ENCODE assay signal across 7 mouse cellular contexts in the genomic region with DNA sequence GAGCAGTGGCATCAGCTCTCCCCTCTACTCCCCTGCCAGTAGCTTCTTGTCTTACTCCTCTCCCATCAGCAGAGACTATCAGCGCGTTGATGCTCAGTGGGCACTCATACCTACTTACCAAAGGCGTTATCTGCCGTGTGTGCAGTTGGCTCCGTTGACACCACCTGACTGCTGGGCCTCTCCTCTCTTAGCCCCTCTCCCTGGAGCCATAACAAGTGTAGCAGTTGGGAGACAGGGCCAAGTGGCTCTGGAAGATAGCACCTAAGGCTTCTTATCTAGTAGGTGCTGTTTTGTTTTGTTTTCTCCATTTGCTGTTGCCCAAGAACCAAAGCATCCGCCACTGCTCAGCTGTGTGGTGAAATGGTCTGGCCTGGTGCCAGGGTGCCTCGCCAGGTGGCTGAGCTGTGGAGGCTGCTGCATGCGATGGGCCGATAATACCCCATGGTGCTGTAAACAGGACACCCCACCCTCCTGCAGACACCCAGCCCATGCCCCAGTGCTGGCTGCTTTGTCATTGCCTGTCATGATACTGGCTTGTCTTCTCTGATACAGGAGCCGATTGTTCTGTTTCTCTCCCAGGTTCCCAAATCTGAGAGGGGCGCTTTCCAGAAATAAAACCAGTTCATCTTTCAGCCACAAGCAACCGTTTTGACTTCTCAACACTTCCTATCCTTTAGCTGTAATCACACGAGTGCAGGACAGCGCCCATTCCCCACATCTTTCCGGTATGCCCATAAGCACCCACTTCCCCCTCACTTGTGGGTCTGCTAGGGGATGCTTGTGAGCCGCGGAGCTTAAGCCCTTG. TPM values are rescaled to one million over a fixed set of nuclear protein-coding genes. Genes with fewer than 3 reads are reported as not detected.
DNase-seq lines count a peak whose midpoint lies in the region; ATAC-seq lines count a peak whose summit lies in the region.

No protein-coding gene starts in this region.

- no peak overlapping the region for H3K9ac ChIP-seq in neural tube, embryonic 13.5 days
- H3K9ac ChIP-seq in neural tube, embryonic 15.5 days (replicated peaks): no peak overlapping the region

- ATAC-seq in neural tube, embryonic 13.5 days (ENCODE audit: low read depth): peak; percentile 75
- ATAC-seq in neural tube, embryonic 15.5 days (ENCODE audit: low FRiP score): no peak
- peak; percentile 62 for ATAC-seq in megakaryocyte, adult 5-6 weeks (ENCODE audit: poor library complexity, severe bottlenecking)

- peaks cover 15% of the 10 kb centered on the region for H3K4me1 ChIP-seq in neural tube, embryonic 13.5 days (replicated peaks)
- H3K4me1 ChIP-seq in neural tube, embryonic 15.5 days: peaks cover 16% of the 10 kb centered on the region

- peak overlapping the region; percentile 55 for H3K27ac ChIP-seq in neural tube, embryonic 13.5 days (replicated peaks)
- no peak overlapping the region for H3K27ac ChIP-seq in neural tube, embryonic 15.5 days (replicated peaks)

- H3K27me3 ChIP-seq in neural tube, embryonic 13.5 days: no peaks in the 10 kb centered on the region
- H3K27me3 ChIP-seq in neural tube, embryonic 15.5 days (replicated peaks): no peaks in the 10 kb centered on the region

- peak; percentile 53 for DNase-seq in adrenal gland, postnatal 25 days
- DNase-seq in gastrocnemius, adult 8-10 months (ENCODE audit: low spot score in 2 of 2): peak; percentile 24 to 47
- DNase-seq in kidney, adult 9 months: peak; percentile 38
- DNase-seq in thymus, adult 18-20 months: peak; percentile 92 to 94

- H3K4me3 ChIP-seq in neural tube, embryonic 13.5 days: no peak overlapping the region
- no peak overlapping the region for H3K4me3 ChIP-seq in neural tube, embryonic 15.5 days (replicated peaks)

- no peaks in the 10 kb centered on the region for H3K36me3 ChIP-seq in neural tube, embryonic 13.5 days
- H3K36me3 ChIP-seq in neural tube, embryonic 15.5 days: no peaks in the 10 kb centered on the region

- H3K9me3 ChIP-seq in neural tube, embryonic 13.5 days: no peaks in the 10 kb centered on the region
- H3K9me3 ChIP-seq in neural tube, embryonic 15.5 days (replicated peaks): no peaks in the 10 kb centered on the region

- H3K4me2 ChIP-seq in neural tube, embryonic 13.5 days: no peak overlapping the region
- no peak overlapping the region for H3K4me2 ChIP-seq in neural tube, embryonic 15.5 days

- 73% methylated on average over 17 of the region's 17 CpGs for WGBS in neural tube, embryonic 13.5 days
- 68% methylated on average over 17 of the region's 17 CpGs for WGBS in neural tube, embryonic 15.5 days

RNA-seq across cellular contexts. Expression of gene Fam117a, which starts 19.9 kb away (rescaled TPM):
- polyA plus RNA-seq in neural tube, embryonic 13.5 days (2015; fragmentation: Nextera tagmentation; extraction: Ambion mirVana): 3.2 and 3.7 TPM in 2 replicates
- polyA plus RNA-seq in neural tube, embryonic 15.5 days (2015; fragmentation: Nextera tagmentation; extraction: Ambion mirVana): 2.4 and 4.3 TPM in 2 replicates
- 13.7 and 13.8 TPM in 2 replicates for total RNA-seq in adrenal gland, postnatal 25 days (2021)
- 1 to 10 TPM; 1.4 to 2.6 (median 2.5) TPM for total RNA-seq in gastrocnemius, adult 8-10 months (2022)
- 62.5 and 73.3 TPM in 2 replicates for total RNA-seq in megakaryocyte, adult 5-6 weeks (2015)
- total RNA-seq in megakaryocyte, adult 5-6 weeks (2017): 63.5 and 72.2 TPM in 2 replicates

RNA-seq across cellular contexts. Expression of gene Slc35b1, which starts 27.8 kb away (rescaled TPM):
- 138 and 139 TPM in 2 replicates for polyA plus RNA-seq in neural tube, embryonic 13.5 days (2015; fragmentation: Nextera tagmentation; extraction: Ambion mirVana)
- 129 and 144 TPM in 2 replicates for polyA plus RNA-seq in neural tube, embryonic 15.5 days (2015; fragmentation: Nextera tagmentation; extraction: Ambion mirVana)
- 51.8 and 53.9 TPM in 2 replicates for total RNA-seq in adrenal gland, postnatal 25 days (2021)
- total RNA-seq in gastrocnemius, adult 8-10 months (2022): 10 to 100 TPM; 49.1 to 55.1 (median 51.9) TPM
- 44.9 and 59.7 TPM in 2 replicates for total RNA-seq in megakaryocyte, adult 5-6 weeks (2015)
- 59.2 and 62.2 TPM in 2 replicates for total RNA-seq in megakaryocyte, adult 5-6 weeks (2017)

RNA-seq across cellular contexts. Expression of gene Kat7, which starts 46.6 kb away (rescaled TPM):
- polyA plus RNA-seq in neural tube, embryonic 13.5 days (2015; fragmentation: Nextera tagmentation; extraction: Ambion mirVana): 58.3 and 60.7 TPM in 2 replicates
- polyA plus RNA-seq in neural tube, embryonic 15.5 days (2015; fragmentation: Nextera tagmentation; extraction: Ambion mirVana): 56.8 and 63.6 TPM in 2 replicates
- total RNA-seq in adrenal gland, postnatal 25 days (2021): 51.7 and 58.0 TPM in 2 replicates
- total RNA-seq in gastrocnemius, adult 8-10 months (2022): 10 to 100 TPM; 19.8 to 28.9 (median 24.2) TPM
- total RNA-seq in megakaryocyte, adult 5-6 weeks (2015): 78.8 and 84.7 TPM in 2 replicates
- 65.1 and 69.1 TPM in 2 replicates for total RNA-seq in megakaryocyte, adult 5-6 weeks (2017)

RNA-seq across cellular contexts. Expression of gene Spop, which starts 57.2 kb away (rescaled TPM):
- 201 and 211 TPM in 2 replicates for polyA plus RNA-seq in neural tube, embryonic 13.5 days (2015; fragmentation: Nextera tagmentation; extraction: Ambion mirVana)
- polyA plus RNA-seq in neural tube, embryonic 15.5 days (2015; fragmentation: Nextera tagmentation; extraction: Ambion mirVana): 224 and 233 TPM in 2 replicates
- total RNA-seq in adrenal gland, postnatal 25 days (2021): 131 and 144 TPM in 2 replicates
- 100 to 1,000 TPM; 183 to 223 (median 204) TPM for total RNA-seq in gastrocnemius, adult 8-10 months (2022)
- 102 and 112 TPM in 2 replicates for total RNA-seq in megakaryocyte, adult 5-6 weeks (2015)
- total RNA-seq in megakaryocyte, adult 5-6 weeks (2017): 76.1 and 83.3 TPM in 2 replicates

Comparison
In these comparisons a context has a peak if more than half of its experiments do, and no peak if none do; other contexts are left out.
1. DNase-seq: peak in every context shown above with its lines; median percentile 93 in thymus, adult 18-20 months; 53 in adrenal gland, postnatal 25 days; 38 in kidney, adult 9 months; 36 in gastrocnemius, adult 8-10 months.